Mouse (Mus musculus): ENCODE results near the gene Cpm.

Gene Cpm

GRCm38 (mm10) chr10:117620934-117621501 lies 8.3 kb upstream of the Cpm start:
- DNase-seq (ENCODE audit: low spot score) = no peak

- no peak for DNase-seq (ENCODE audit: low spot score)
Measured at GRCm38 (mm10) chr10:117621616-117622533, 7.4 kb upstream of the Cpm start.

DNA sequence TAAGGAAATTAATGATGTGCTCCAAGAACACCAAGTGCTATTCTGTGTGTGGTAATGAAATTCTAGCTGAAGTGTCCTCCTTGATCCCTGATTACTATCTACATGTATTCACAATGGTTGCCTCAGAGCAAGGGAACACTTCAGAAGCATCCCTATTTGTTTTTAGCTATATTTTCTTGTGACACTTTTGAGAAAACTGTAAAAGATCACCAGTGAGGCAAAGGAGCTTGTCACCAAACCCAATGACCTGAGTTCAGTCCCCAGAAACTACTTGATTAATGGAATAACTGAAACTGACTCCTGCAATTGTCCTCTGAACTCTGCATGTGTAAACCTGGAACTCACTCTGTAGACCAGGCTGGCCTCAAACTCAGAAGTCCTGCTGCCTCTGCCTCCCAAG lies 5.9 kb upstream of the Cpm start:
- DNase-seq (ENCODE audit: low spot score) = no peak

GRCm38 (mm10) chr10:117624222-117624621 lies 5.1 kb upstream of the Cpm start:
- DNase-seq (ENCODE audit: low spot score) = no peak

DNA sequence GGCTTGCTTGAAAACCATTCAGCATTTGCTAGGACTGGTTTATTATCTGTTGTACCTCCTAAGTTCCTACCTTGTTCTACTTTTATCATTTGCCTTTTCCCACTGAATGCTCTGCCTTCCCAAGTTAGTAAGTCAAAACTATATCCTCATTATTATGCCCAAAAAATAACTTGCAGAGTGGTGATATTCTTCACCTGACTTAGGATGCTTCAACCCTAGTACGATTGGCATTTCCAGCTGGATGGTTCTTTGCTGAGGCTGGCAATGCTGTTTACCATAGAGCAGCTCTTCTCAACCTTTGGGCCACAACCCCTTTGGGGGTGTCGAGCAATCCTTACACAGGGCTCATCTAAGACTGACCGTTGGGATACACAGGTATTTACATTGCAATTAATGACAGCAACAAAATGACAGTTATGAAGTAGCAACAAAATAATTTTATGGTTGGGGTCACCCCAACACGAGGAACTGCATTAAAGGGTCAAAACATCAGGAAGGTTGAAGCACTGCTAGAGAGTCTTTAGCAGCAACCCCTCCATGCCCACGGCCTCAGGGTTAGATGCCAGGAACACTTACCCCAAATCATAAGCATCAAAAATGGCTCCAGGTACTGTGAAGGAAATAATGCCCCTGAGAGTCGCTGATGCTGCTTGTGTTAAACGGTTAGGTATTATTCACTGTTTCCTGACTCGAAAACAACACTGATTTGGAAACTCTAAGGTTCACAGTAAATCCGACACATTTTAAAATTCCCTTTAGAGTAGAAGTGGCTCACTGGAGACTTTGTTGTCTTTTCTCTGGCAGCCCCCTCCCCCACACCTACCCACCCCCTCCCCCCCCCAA lies 4.4 kb upstream of the Cpm start:
- no peak for DNase-seq (ENCODE audit: low spot score)

DNA sequence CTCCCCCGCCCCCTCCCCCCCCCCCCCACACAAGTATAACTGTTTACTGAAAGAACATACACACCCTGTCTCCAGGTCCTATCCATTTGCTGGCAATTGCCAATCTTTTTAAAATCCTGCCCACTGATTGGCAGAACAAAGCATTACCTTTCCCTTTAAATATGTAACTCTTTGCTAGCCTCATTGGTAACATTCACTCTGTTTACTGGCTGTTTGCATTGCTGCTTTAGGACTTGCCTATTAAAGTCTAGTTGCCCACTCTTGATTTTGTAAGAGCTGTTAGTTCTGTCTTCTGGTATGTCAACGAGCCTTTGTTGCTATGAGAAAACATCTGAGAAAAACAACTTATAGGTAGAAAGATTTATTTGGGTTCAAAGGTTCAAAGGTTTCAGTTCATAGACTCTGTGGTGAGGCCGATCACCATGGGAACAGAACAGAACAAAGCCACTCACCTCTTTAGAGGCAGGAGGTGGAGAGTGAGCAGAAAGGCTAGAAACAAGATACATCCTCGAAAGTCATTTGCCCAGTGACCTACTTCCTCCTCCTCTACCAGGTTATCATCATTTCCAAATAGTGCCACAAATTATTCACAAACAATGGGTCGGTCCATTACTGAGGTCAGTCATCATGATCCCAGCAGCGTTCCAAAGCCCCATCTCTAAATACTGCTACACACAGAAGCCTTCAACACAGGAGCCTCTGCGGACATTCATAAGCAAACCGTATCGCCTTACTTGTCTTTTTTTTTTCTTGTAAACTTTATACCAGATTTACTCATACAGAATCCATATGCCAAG lies 3.6 kb upstream of the Cpm start:
- DNase-seq (ENCODE audit: low spot score) = no peak

DNA sequence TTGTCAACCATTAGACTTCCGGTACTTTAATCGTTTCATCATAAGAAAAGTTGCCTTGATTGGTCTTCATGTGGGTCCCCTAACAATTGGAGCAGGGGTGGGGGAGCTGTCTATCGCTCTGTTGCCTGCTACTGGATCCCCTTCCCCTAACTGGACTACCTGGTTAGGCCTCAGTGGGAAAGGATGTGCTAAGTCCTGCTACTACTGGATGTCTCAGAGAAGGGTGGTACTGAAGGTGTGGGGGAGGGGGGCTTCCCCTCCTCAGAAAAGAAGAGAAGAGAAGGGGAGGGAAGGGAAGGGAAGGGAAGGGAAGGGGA lies 3.0 kb upstream of the Cpm start:
- no peak for DNase-seq (ENCODE audit: low spot score)

GRCm38 (mm10) chr10:117626840-117627615 lies 2.3 kb upstream of the Cpm start:
- no peak for DNase-seq (ENCODE audit: low spot score)

DNA sequence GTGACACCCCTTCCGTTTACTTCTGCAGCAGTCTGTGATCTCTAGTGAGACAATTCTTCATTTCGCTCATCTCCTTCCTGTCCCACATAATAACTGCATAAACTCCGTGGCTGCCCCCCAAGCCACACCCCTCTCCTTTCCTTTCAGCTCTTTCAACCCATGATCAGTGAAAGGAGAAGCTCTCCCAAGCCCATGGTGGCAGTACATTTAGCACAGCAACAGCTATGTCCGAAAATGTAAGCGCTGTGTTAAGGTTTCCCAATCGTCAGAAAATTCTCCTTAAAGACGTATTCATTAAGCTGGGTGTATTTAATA lies 1.7 kb upstream of the Cpm start:
- no peak for DNase-seq (ENCODE audit: low spot score)

- no peak for DNase-seq (ENCODE audit: low spot score)
Measured at GRCm38 (mm10) chr10:117627949-117628348, 1.4 kb upstream of the Cpm start.

GRCm38 (mm10) chr10:117628363-117629168 lies 734 bp upstream of the Cpm start:
- no peak for DNase-seq (ENCODE audit: low spot score)

DNA sequence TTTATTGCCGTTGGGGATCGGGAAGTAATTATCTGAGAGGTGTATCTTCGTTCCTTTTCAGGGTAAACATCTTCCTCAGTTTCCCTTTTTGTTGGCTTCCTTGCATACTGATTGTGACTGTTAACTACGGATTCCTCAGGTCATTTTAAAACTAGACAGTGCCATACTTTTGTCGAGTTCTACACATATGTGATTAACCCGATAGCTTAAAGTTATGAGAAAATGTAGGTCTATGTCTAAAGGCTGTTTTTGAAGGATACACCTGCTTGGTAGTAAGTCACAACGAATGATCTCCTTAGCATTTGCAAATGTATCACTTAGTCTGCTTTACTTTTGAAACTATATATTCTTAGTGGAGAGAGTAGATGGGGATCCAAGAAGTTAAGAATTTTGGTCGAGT lies 876 bp downstream of the Cpm start:
- no peak for DNase-seq (ENCODE audit: low spot score)

DNA sequence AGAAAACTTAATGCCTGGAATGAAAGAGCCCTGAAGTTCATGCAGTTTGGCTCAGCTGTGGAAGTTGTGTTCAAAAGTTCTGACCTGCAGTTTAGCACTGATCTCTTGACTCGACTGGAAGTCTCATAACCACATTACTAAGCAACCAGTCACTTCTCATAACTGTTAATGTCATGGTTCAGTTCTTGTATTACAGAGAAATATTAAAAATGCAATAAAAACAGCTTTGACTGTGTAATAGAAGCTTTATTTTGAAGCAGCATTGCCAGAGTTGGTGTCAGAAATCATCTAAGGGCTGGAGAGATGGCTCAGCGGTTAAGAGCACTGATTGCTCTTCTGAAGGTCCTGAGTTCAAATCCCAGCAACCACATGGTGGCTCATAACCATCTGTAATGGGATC lies 1.5 kb downstream of the Cpm start:
- DNase-seq (ENCODE audit: low spot score) = no peak

DNA sequence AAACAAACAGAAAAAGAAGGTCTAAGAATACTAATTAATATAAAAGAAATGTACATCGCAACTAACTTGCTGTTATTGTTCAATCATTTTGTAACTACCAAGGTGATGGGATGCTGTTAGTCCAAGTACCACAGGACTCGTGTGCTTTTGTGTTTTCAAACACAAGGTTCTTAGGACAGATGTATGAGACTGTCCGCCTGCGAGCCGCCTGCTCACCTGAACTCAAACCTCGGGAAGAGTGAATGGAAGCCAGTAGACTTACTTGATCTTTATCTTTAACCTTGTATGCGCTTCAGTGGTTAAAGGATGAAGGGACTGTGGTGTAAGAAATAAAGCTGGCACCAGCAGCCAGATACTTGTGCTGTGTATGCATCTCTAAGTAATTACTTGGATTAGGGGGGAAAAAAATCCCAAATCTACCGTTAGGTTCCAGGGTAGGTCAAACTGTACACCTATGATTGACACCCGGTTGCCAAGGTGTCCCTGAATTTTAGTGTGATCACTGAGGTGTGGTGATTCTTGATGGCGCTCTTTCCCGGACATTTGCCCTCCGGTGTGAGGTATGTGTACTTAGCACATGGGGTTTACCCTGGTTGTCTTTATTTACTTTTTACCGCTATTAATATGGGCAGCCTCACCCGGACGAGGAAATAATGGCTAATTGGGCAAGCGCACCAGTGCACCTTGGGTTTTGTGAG lies 2.4 kb downstream of the Cpm start:
- DNase-seq (ENCODE audit: low spot score) = no peak

DNA sequence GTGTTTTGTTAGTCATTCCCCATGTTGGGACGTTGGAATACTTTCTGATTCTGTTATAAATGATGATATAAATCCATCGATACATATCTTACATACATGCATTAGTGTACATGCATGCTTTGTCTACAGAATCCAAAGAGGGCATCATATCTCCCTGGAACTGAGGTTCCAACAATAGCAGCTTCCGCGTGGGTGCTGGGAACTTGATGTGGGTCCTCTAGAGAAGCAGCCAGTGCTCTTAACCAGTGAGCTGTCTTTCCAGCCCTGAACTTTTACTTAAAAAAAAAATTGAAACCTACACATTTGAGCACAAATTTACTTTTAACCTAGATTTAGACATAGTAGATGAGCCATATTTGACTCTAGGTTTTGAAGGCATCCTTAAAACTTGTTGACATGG lies 3.1 kb downstream of the Cpm start:
- DNase-seq (ENCODE audit: low spot score) = no peak

- DNase-seq (ENCODE audit: low spot score) = no peak
Measured at GRCm38 (mm10) chr10:117633564-117634208, 4.4 kb downstream of the Cpm start.

- no peak for DNase-seq (ENCODE audit: low spot score)
Measured at GRCm38 (mm10) chr10:117634323-117635030, 5.2 kb downstream of the Cpm start.

DNA sequence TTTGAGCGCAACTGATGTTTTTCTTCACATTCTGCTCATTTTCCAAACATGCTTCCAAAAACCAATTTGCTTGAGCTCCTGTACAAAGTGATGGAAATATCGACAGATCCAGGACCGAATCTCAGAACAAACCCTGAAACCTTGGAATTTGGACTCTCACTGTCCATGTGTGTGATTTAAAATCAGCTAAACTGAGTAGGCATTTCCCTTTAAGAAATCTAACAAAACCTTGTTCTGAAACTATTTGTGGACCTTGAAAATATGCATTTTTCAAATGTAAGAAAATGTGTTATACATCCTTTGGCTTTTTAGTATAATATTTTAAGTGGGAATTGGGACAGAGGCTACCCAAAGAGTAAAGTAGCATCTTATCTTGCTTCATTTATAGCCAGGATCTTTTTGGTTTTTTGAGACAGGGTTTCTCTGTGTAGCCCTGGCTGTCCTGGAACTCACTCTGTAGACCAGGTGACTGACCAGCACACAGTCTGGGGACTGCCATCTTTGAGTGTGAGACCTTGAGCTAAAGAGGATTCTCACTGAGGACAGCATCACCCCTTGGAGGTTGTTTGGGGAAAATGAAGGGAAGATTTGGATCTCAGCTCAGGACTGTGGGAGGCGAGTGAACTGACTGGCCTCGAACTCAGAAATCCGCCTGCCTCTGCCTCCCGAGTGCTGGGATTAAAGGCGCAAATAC lies 5.9 kb downstream of the Cpm start:
- no peak for DNase-seq (ENCODE audit: low spot score)
